Mouse (Mus musculus) stomach, postnatal 0 days (tissue): Measurements from ENCODE around the gene Polr3h. TPM values are rescaled to one million over a fixed set of nuclear protein-coding genes. Genes with fewer than 3 reads are reported as not detected.
A peak's percentile ranks its signal among the peaks of the same experiment; 100 is the strongest.

ENCODE experiments used
- ATAC-seq: fragments of 200-750 bp; cut with Nextera tagmentation; 2 replicates; pipeline ENCODE4 v1.8.0; 2017; ENCODE audit not compliant: low FRiP score, low TSS enrichment
- DNase-seq: peaks from one replicate; pipeline ENCODE4 v3.0.0-alpha.2; 2016; ENCODE audit warnings: low spot score
- H3K27ac ChIP-seq: fragments of 300-500 bp; sonication (generic); replicated peaks from 2 replicates; pipeline ENCODE4 v1.5.1; 2014; ENCODE audit warnings: mild to moderate bottlenecking, control low read depth
- H3K27me3 ChIP-seq: fragments of 300-500 bp; sonication (generic); 2 replicates; pipeline ENCODE4 v1.6.1; 2014; ENCODE audit warnings: low read length; ENCODE audit not compliant: control insufficient read depth, insufficient read depth
- H3K36me3 ChIP-seq: fragments of 300-500 bp; sonication (generic); 2 replicates; pipeline ENCODE4 v1.6.1; 2014; ENCODE audit warnings: low read length, mixed read lengths; ENCODE audit not compliant: control insufficient read depth, insufficient read depth
- H3K4me1 ChIP-seq: fragments of 300-500 bp; sonication (generic); replicated peaks from 2 replicates; pipeline ENCODE4 v1.6.1; 2014; ENCODE audit warnings: antibody characterized with exemption; ENCODE audit not compliant: control insufficient read depth, insufficient read depth
- H3K4me2 ChIP-seq: fragments of 300-500 bp; sonication (generic); replicated peaks from 2 replicates; pipeline ENCODE4 v1.6.1; 2014; ENCODE audit warnings: low read depth, mild to moderate bottlenecking, control low read depth, moderate library complexity
- H3K4me3 ChIP-seq: fragments of 300-500 bp; sonication (generic); 2 replicates; pipeline ENCODE4 v1.5.1; 2014; ENCODE audit warnings: low read depth, low read length, control low read depth
- H3K9ac ChIP-seq: fragments of 300-500 bp; sonication (generic); 2 replicates; pipeline ENCODE4 v1.6.1; 2014; ENCODE audit warnings: mild to moderate bottlenecking, low read length, control low read depth, mixed read lengths
- H3K9me3 ChIP-seq: fragments of 300-500 bp; sonication (generic); 2 replicates; pipeline ENCODE4 v1.6.1; 2016; ENCODE audit warnings: low read length; ENCODE audit not compliant: control insufficient read depth
- CTCF ChIP-seq: IDR thresholded peaks from 2 replicates; pipeline ENCODE4 v1.5.1; 2016; ENCODE audit warnings: antibody characterized with exemption, low read depth, mild to moderate bottlenecking, moderate library complexity
- EP300 ChIP-seq: optimal IDR thresholded peaks from 2 replicates; pipeline ENCODE3; 2016; ENCODE audit warnings: antibody characterized with exemption
- WGBS: fragments of 180-500 bp; shearing (Covaris S2); extraction: QIAGEN DNeasy Blood & Tissue Kit; methylation state at CpG from one replicate; pipeline ENCODE4 v1.1.7; 2014; 5-methylcytosine and 5-hydroxymethylcytosine counted together
- polyA plus RNA-seq: library from polyadenylated mRNA; unstranded; fragments of >200 nt; fragmentation: Nextera tagmentation; extraction: Ambion mirVana; gene quantifications from 2 replicates; pipeline ENCODE4 v1.2.1, GENCODE M21; 2015

The Polr3h gene
- polyA plus RNA-seq, 1 experiment from 2014 or later, result 65.6 TPM

- no peak for ATAC-seq
- Histone ChIP-seq H3K4me3 (no peak overlapping the region), H3K27me3 (no peaks in the 10 kb centered on the region), H3K9me3 (no peaks in the 10 kb centered on the region), H3K4me2 (no peak overlapping the region), H3K27ac (no peak overlapping the region), H3K4me1 (peaks cover 2% of the 10 kb centered on the region; the same call in 1 of the 2 replicates), H3K36me3 (peaks cover 16% of the 10 kb centered on the region), H3K9ac (no peak overlapping the region)
- DNase-seq, result no peak
- TF ChIP-seq EP300, result no peak
- WGBS, result 98% methylated on average over 5 of the region's 5 CpGs
These were observed 56.1 kb downstream of the Polr3h start for GRCm38 (mm10) chr15:81869985-81870384.

GRCm38 (mm10) chr15:81864238-81864637, 61.8 kb downstream of the Polr3h start:
- peaks cover 15% of the 10 kb centered on the region; the same call in 1 of the 2 replicates for H3K36me3 ChIP-seq
- TF ChIP-seq EP300, result no peak
- TF ChIP-seq CTCF, result no peak
- no peak for ATAC-seq

GRCm38 (mm10) chr15:81860471-81861135, 65.4 kb downstream of the Polr3h start:
- Histone ChIP-seq H3K4me2 (peak overlapping the region; percentile 18), H3K9me3 (no peaks in the 10 kb centered on the region), H3K27me3 (no peaks in the 10 kb centered on the region), H3K4me3 (peak overlapping the region; percentile 84; the same call in 1 of the 2 replicates), H3K4me1 (no peaks in the 10 kb centered on the region), H3K9ac (peak overlapping the region; percentile 19; the same call in 1 of the 2 replicates), H3K27ac (peak overlapping the region; percentile 89), H3K36me3 (peaks cover 4% of the 10 kb centered on the region; the same call in 1 of the 2 replicates)
- ATAC-seq (no peak), DNase-seq (peak; percentile 73)
- TF ChIP-seq EP300 (no peak), CTCF (no peak)
- 21% methylated on average over 8 of the region's 8 CpGs for WGBS

More at GRCm38 (mm10) chr15:81864238-81864637, 61.8 kb downstream of the Polr3h start:
- Histone ChIP-seq H3K27me3 (no peaks in the 10 kb centered on the region), H3K9ac (no peak overlapping the region), H3K4me1 (no peaks in the 10 kb centered on the region), H3K4me3 (no peak overlapping the region), H3K4me2 (no peak overlapping the region), H3K27ac (no peak overlapping the region), H3K9me3 (no peaks in the 10 kb centered on the region)
- DNase-seq, result peak; percentile 12
- 91% methylated on average over 7 of the region's 7 CpGs for WGBS

- DNase-seq (peak; percentile 89), ATAC-seq (peak; percentile 79)
- no peaks in the 10 kb centered on the region for H3K27me3 ChIP-seq
- peak overlapping the region; percentile 60 for H3K4me2 ChIP-seq
- no peaks in the 10 kb centered on the region; the same call in 1 of the 2 replicates for H3K4me1 ChIP-seq
- H3K36me3 ChIP-seq, result 0 out of 2 replicates have a peak, but pooled peaks cover 4% of the 10 kb centered on the region
- TF ChIP-seq CTCF (no peak), EP300 (peak; percentile 79)
- H3K9ac ChIP-seq, result peak overlapping the region; percentile 94
- no peaks in the 10 kb centered on the region for H3K9me3 ChIP-seq
- peak overlapping the region; percentile 98 for H3K27ac ChIP-seq
- under 1% methylated on average over 39 of the region's 39 CpGs for WGBS
- peak overlapping the region; percentile 84 for H3K4me3 ChIP-seq
These were observed 66.4 kb downstream of the Polr3h start for GRCm38 (mm10) chr15:81859330-81860255.

- Histone ChIP-seq H3K4me1 (no peaks in the 10 kb centered on the region; the same call in 1 of the 2 replicates), H3K9ac (peak within 1 kb of the TSS; percentile 94), H3K27ac (peak within 1 kb of the TSS; percentile 98), H3K4me3 (peak within 1 kb of the TSS; percentile 84), H3K27me3 (no peaks in the 10 kb centered on the region), H3K9me3 (no peaks in the 10 kb centered on the region), H3K4me2 (peak within 1 kb of the TSS; percentile 60), H3K36me3 (no peaks in the 10 kb centered on the region)
- peak; percentile 49 for TF ChIP-seq EP300
- peak; percentile 43 for TF ChIP-seq CTCF
- under 1% methylated on average over 44 of the region's 44 CpGs for WGBS
- DNase-seq, result peak; percentile 63
- peak; percentile 13 for ATAC-seq
These were observed 67.3 kb downstream of the Polr3h start, which contains the start of gene Tob2 for GRCm38 (mm10) chr15:81858517-81859329. Gene Tob2, minus strand, starts transcription at chr15:81858796.
